Mouse (Mus musculus) brain, embryonic 18.5 days (tissue): Measurements from ENCODE around the gene P2rx1.

ENCODE experiments used
- DNase-seq: peaks from one replicate; pipeline ENCODE4 v3.0.0-alpha.2; 2012; ENCODE audit warnings: low read depth, low spot score

Gene P2rx1

GRCm38 (mm10) chr11:72987807-72988206, 11.1 kb upstream of the P2rx1 start:
- no peak for DNase-seq

DNA sequence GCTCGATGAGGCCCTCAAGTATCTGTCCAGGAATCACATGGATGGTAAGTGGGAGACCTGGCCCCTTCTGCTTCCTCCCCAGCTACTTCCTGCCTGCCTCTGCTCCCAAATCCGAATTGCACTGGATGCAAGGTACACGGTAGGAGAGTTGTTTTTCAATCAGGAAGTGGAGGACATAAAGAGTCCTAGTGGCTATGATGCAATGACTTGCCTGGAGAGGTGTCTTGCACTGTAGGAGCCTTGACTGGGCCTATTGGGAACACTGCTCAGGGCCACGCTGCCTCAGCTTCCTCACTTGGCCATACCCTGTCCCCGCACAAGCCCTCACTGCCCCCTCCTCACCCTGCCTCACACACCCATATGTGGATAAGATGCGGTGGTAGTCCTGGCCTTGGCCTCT, 9.9 kb upstream of the P2rx1 start:
- DNase-seq = no peak

GRCm38 (mm10) chr11:72990688-72991087, 8.2 kb upstream of the P2rx1 start:
- DNase-seq = no peak

DNA sequence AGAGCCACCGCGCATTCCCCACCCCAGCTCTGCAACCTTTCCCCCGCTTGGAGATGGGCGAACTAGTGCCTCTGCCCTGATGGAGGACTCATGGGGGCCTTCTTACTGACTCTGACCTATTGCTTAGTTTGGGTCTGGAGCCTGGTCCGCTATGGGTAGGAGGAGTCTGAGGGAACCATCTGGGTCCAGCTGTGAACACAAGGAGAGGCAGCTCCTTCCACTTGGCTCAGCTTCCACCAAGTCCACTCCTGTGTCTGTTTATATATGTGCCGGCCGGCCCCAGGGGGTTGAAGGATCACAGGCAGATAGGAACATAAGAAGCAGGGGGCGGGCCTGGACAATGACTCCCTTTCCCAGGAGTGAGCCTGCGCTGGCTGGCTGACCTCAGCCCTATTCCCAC, 6.9 kb upstream of the P2rx1 start:
- no peak for DNase-seq

- DNase-seq = no peak
Observed at GRCm38 (mm10) chr11:72996346-72996745, 2.6 kb upstream of the P2rx1 start.

DNA sequence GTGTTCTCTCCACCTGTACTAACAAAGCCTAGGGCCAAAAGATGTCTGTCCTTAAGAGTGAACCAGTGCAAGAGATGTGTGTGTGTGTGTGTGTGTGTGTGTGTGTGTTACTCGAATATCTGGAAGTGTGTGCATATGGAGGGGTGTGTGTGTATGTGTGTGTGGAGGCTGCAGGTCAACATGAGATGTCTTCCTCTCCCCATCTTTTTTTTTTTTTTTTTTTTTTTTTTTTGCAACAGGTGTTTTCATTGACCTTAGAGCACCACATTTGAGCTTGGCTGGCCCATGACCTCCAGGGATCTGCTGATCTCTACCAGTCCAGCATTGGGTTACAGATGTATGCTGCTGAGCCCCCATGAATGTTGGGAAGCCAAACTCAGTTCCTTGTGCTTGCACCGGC, 2.1 kb upstream of the P2rx1 start:
- DNase-seq = no peak

- DNase-seq = no peak
Observed at GRCm38 (mm10) chr11:72997529-72998326, 1.2 kb upstream of the P2rx1 start.

- no peak for DNase-seq
Observed at GRCm38 (mm10) chr11:73001029-73001428, 2.1 kb downstream of the P2rx1 start.

DNA sequence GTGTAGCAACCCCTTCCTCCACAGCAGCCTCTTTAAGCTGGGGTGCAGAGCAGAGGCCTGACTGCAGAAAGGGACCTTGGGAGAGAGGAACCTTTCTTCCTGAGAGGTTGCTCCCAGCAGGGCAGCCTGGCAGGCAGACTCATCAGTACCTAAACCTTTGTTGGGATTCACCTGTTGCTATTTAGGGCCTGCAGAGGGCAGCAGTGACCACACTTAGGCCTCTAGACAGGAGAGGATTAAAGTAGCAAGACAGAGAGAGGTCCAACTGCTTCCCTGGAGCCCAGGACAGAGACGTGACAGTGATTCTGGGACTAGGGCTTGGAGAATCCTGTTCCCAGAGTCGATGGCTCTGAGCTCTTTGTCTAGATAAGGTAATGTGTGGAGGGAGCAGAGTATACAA, 7.5 kb downstream of the P2rx1 start:
- DNase-seq = peak; percentile 16

- no peak for DNase-seq
Observed at GRCm38 (mm10) chr11:73007113-73007512, 8.2 kb downstream of the P2rx1 start.

- no peak for DNase-seq
Observed at GRCm38 (mm10) chr11:73007698-73008481, 9.0 kb downstream of the P2rx1 start.

DNA sequence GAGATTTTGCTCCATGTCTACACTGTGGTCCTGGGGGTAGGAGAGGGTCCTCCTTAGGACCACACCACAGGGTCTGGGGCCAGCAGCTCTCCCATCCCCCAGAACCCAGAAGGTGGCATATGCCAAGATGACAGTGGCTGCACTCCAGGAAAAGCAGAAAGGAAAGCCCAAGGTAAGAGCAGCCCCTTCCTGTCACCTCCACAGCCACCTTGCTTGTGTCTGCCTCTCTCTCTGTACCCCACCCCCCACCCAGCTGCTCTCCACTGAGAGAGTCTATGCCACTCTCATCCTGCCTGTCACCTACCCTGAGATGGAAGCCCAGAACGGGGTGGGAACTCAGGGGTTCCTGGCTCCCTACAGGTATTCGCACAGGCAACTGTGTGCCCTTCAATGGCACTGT, 9.9 kb downstream of the P2rx1 start:
- DNase-seq = no peak

DNA sequence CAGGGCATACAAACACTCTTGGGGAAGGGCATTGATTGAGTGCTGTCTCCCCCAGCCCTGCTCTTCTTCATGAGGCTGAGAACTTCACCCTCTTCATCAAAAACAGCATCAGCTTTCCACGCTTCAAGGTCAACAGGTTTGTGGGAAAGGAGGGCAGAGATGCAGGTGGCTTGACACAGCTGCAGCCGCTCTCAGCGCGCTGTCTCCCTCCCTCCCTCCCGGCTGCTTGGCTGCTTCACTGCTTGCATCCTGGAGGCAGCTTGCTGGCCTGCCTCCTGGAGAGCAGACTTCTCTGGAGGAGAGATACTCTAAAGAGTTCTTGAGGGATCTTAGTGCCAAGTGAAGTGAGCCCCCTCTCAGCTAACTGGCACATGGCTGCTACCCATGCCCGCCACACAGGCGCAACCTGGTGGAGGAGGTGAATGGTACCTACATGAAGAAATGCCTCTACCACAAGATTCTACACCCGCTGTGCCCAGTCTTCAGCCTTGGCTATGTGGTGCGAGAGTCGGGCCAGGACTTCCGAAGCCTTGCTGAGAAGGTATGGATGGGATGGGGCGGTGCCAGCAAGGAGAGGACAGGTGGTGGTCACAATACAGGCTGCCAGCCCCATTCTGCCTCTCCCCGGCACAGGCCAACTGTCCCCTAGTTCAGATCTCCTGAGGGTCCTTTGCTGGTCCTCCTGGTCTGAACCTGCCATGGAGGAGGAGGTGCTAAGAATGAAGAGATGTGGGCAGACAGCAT, 10.8 kb downstream of the P2rx1 start:
- no peak for DNase-seq

- no peak for DNase-seq
Observed at GRCm38 (mm10) chr11:73013981-73014380, 15.1 kb downstream of the P2rx1 start.

DNA sequence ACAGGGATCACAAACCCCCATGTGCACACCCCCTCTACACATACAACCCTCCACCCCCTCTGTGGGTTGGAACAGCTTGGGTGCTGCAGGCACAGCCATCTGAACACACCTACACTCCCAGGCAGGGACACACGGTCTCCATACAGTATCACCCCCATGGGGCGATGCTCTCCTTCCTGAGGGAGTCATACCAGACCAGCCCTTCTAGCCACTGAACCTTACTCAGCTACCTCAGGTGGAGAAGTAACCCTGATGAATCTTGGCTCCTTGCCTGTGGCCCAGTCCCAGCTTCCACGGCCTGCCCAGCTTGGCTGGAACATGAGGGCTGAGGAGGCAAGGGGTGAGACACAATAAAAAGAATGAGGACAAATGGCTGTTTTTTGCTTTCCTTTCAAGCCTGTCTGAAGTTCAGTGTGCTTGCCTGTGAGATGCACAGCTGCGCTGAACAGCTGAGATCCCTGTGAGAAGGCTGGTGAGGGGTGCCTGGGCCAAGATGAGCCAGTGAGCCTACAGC, 16.0 kb downstream of the P2rx1 start:
- no peak for DNase-seq

DNA sequence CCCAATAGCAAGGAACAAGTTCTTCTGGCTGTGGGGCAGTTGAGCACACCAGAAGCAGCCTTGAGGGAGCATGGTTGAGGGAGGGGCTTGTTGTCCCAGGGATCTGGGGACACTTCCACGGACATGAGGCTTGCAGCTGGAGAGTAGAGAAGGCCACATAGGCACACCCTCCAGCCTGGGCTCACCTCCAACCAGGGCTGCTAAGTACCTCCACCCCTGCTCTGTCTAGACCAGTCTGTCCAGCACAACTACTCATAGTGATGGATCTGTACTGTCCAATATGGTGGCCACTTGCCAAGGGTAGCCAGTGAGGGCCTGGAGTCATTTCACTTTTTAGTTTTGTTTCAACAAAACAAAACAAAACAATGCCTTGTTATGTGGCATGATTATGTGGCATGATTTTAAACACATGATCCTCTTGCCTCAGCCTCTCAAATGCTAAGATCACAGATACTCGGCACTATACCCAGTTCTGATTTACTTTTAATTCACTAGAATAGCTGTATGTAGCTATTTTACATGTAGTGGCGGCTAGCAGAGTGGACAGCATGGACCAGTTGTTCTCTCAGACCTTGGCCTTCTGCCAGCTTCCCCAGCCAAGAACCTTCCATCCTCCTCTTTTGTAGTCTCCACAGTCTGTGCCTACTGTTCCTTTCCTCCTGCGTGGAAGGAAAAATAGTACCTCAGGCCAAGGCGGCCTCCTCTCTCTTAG, 16.6 kb downstream of the P2rx1 start:
- DNase-seq = no peak

- DNase-seq = no peak
Observed at GRCm38 (mm10) chr11:73016103-73016420, 17.2 kb downstream of the P2rx1 start.

DNA sequence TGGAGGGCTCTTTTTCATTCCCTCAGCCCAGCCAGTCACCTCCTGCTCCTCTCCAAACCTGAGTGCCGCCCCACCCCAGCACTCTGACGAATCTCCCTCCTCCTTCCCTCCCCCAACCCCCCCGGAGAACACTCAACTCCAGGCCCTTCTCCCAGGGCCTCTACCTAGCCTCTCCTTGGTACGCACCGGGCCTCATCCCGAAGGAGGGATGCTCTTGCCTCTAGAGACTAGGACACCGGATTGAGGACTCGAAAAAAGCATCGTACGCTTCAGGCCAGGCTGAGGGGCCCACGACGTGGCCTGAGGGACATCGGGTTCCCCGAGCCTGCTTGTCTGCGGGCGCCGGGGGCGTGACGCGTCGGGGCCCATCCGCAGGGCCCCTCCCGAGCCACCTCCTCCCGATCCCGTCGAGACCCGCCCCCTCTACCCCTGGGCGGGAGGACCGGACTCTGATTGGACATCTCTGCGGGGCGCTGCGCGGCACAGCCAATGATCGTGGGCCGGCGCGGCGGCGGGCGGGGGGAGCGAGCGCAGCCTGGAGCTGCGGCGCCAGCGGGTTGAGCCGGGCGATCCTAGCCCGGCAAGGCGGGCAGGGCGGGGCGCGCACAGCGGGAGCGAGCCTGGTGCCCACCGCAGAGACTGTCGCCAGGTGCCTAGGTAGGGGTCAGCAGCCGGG, 19.7 kb downstream of the P2rx1 start, which contains the start of gene Camkk1:
Gene Camkk1, plus strand, starts transcription at position 538 of the 676 bp plus-strand sequence.
- DNase-seq = peak; percentile 88

GRCm38 (mm10) chr11:73019147-73019795, 20.4 kb downstream of the P2rx1 start:
- DNase-seq = peak; percentile 36
